Comparison of ENCODE assay signal across 26 mouse cellular contexts in genomic region chr12:112932647-112933046, GRCm38 (mm10). TPM values are rescaled to one million over a fixed set of nuclear protein-coding genes. Genes with fewer than 3 reads are reported as not detected.
DNase-seq lines count a peak whose midpoint lies in the region; ATAC-seq lines count a peak whose summit lies in the region.
"Had no signal": no experiment of that assay in that cellular context is flagged by ENCODE, and none has a peak within 500 bp of the region (broad histone marks: within the 10 kb centered on the region; RNA-seq: fewer than 3 reads in every experiment).

No protein-coding gene starts in this region.

- H3K4me1 ChIP-seq in heart, embryonic 15.5 days (replicated peaks): peaks cover 33% of the 10 kb centered on the region
- peaks cover 22% of the 10 kb centered on the region for H3K4me1 ChIP-seq in neural tube, embryonic 15.5 days

- no peaks in the 10 kb centered on the region for H3K9me3 ChIP-seq in heart, embryonic 15.5 days (replicated peaks)
- H3K9me3 ChIP-seq in neural tube, embryonic 15.5 days (replicated peaks): no peaks in the 10 kb centered on the region
- H3K9me3 ChIP-seq: forebrain, embryonic 12.5 days; hindbrain, embryonic 12.5 days; kidney, embryonic 15.5 days; limb, embryonic 12.5 days; midbrain, embryonic 12.5 days; neural tube, embryonic 12.5 days had no signal

- H3K4me3 ChIP-seq in heart, embryonic 15.5 days: no peak overlapping the region
- no peak overlapping the region for H3K4me3 ChIP-seq in neural tube, embryonic 15.5 days (replicated peaks)
- H3K4me3 ChIP-seq: forebrain, embryonic 12.5 days; hindbrain, embryonic 12.5 days; kidney, embryonic 15.5 days; limb, embryonic 12.5 days; midbrain, embryonic 12.5 days; neural tube, embryonic 12.5 days had no signal

- H3K9ac ChIP-seq in heart, embryonic 15.5 days: no peak overlapping the region
- 0 out of 2 replicates have a peak overlapping the region, but pooled peaks have one; percentile 5 for H3K9ac ChIP-seq in neural tube, embryonic 15.5 days (replicated peaks)
- H3K9ac ChIP-seq: forebrain, embryonic 12.5 days; kidney, embryonic 15.5 days; limb, embryonic 12.5 days; liver, postnatal 0 days; midbrain, embryonic 12.5 days; neural tube, embryonic 12.5 days had no signal

- no peak for ATAC-seq in heart, embryonic 15.5 days (replicated peaks; ENCODE audit: insufficient number of reproducible peaks, insufficient read depth, low FRiP score, low read depth)
- no peak for ATAC-seq in neural tube, embryonic 15.5 days (ENCODE audit: low FRiP score)
- ATAC-seq: CD4-positive, CD25-positive, alpha-beta regulatory T cell, adult 4 months; intestine, postnatal 0 days; liver, postnatal 0 days had no signal

- no peak overlapping the region for H3K27ac ChIP-seq in heart, embryonic 15.5 days
- H3K27ac ChIP-seq in neural tube, embryonic 15.5 days (replicated peaks): no peak overlapping the region
- H3K27ac ChIP-seq: forebrain, embryonic 12.5 days; hindbrain, embryonic 12.5 days; kidney, embryonic 15.5 days; limb, embryonic 12.5 days; midbrain, embryonic 12.5 days; neural tube, embryonic 12.5 days had no signal

- peak; percentile 77 for DNase-seq in gastrocnemius, adult 18-20 months (ENCODE audit: low spot score)
- DNase-seq in gastrocnemius, postnatal 4 days (ENCODE audit: low spot score in 2 of 2): no peak
- no peak for DNase-seq in heart, adult 18-20 months
- no peak for DNase-seq in neural tube, embryonic 10.5 days (ENCODE audit: extremely low spot score, low spot score)
- peak; percentile 83 for DNase-seq in skeletal muscle tissue, adult 2 months (ENCODE audit: low read depth, low spot score)
- DNase-seq in cerebellum, postnatal 10 days: no peak
- DNase-seq: adrenal gland, postnatal 36 days; cerebellum, adult 9-10 months; layer of hippocampus, postnatal 36 days; liver, postnatal 0 days; lung, postnatal 10 days; retina, postnatal 1 day; right cerebral cortex, postnatal 25 days; thymus, adult 18-20 months; thymus, postnatal 36 days had no signal

- 0 out of 2 replicates have a peak overlapping the region, but pooled peaks have one; percentile 14 for H3K4me2 ChIP-seq in heart, embryonic 15.5 days
- H3K4me2 ChIP-seq in neural tube, embryonic 15.5 days: no peak overlapping the region
- H3K4me2 ChIP-seq: forebrain, embryonic 12.5 days; hindbrain, embryonic 12.5 days; kidney, embryonic 15.5 days; limb, embryonic 12.5 days; liver, embryonic 11.5 days; midbrain, embryonic 12.5 days; neural tube, embryonic 12.5 days had no signal

- WGBS in heart, embryonic 15.5 days: 21% methylated on average over 7 of the region's 7 CpGs
- 74% methylated on average over 7 of the region's 7 CpGs for WGBS in neural tube, embryonic 15.5 days

- peaks cover 45% of the 10 kb centered on the region for H3K27me3 ChIP-seq in heart, embryonic 15.5 days
- peaks cover 19% of the 10 kb centered on the region for H3K27me3 ChIP-seq in neural tube, embryonic 15.5 days (replicated peaks)

- H3K36me3 ChIP-seq in heart, embryonic 15.5 days: no peaks in the 10 kb centered on the region
- H3K36me3 ChIP-seq in neural tube, embryonic 15.5 days: no peaks in the 10 kb centered on the region
- H3K36me3 ChIP-seq: forebrain, embryonic 12.5 days; hindbrain, embryonic 12.5 days; kidney, embryonic 15.5 days; limb, embryonic 12.5 days; midbrain, embryonic 12.5 days; neural tube, embryonic 12.5 days had no signal

RNA-seq across cellular contexts. Expression of gene Jag2, which starts 3.1 kb away (rescaled TPM):
- total RNA-seq in gastrocnemius, adult 18-20 months (2021): 10 to 100 TPM; 22.1 to 24.0 TPM
- 10 to 100 TPM; 60.4 to 60.8 TPM for total RNA-seq in gastrocnemius, postnatal 4 days (2021)
- 3.7 and 6.6 TPM in 2 replicates for polyA plus RNA-seq in heart, embryonic 15.5 days (2015; fragmentation: Nextera tagmentation; extraction: Ambion mirVana)
- total RNA-seq in heart, adult 18-20 months (2021): 10 to 100 TPM; 31.5 to 38.6 TPM
- 13.6 and 14.8 TPM in 2 replicates for polyA plus RNA-seq in neural tube, embryonic 15.5 days (2015; fragmentation: Nextera tagmentation; extraction: Ambion mirVana)

RNA-seq across cellular contexts. Expression of gene Nudt14, which starts 9.3 kb away (rescaled TPM):
- 1 to 10 TPM; 6.5 to 7.6 TPM for total RNA-seq in gastrocnemius, adult 18-20 months (2021)
- 10 to 100 TPM; 23.7 to 27.2 TPM for total RNA-seq in gastrocnemius, postnatal 4 days (2021)
- polyA plus RNA-seq in heart, embryonic 15.5 days (2015; fragmentation: Nextera tagmentation; extraction: Ambion mirVana): 32.1 and 48.3 TPM in 2 replicates
- total RNA-seq in heart, adult 18-20 months (2021): 1 to 10 TPM; 8.2 to 9.2 TPM
- polyA plus RNA-seq in neural tube, embryonic 15.5 days (2015; fragmentation: Nextera tagmentation; extraction: Ambion mirVana): 62.4 and 66.8 TPM in 2 replicates

RNA-seq across cellular contexts. Expression of gene Btbd6, which starts 43.6 kb away (rescaled TPM):
- 10 to 100 TPM; 19.6 to 20.4 TPM for total RNA-seq in gastrocnemius, adult 18-20 months (2021)
- 10 to 100 TPM; 18.4 to 19.4 TPM for total RNA-seq in gastrocnemius, postnatal 4 days (2021)
- 19.4 and 23.5 TPM in 2 replicates for polyA plus RNA-seq in heart, embryonic 15.5 days (2015; fragmentation: Nextera tagmentation; extraction: Ambion mirVana)
- 10 to 100 TPM; 24.3 to 27.6 TPM for total RNA-seq in heart, adult 18-20 months (2021)
- 46.3 and 50.0 TPM in 2 replicates for polyA plus RNA-seq in neural tube, embryonic 15.5 days (2015; fragmentation: Nextera tagmentation; extraction: Ambion mirVana)

Comparison
In these comparisons a context has a peak if more than half of its experiments do, and no peak if none do; other contexts are left out.
1. DNase-seq: peak in gastrocnemius, adult 18-20 months (single experiment) and skeletal muscle tissue, adult 2 months (single experiment); none in gastrocnemius, postnatal 4 days (0 of 2), heart, adult 18-20 months (0 of 2), neural tube, embryonic 10.5 days (single experiment) and cerebellum, postnatal 10 days (0 of 2).